Mouse (Mus musculus): Measurements from ENCODE around the gene Arl16. TPM values are rescaled to one million over a fixed set of nuclear protein-coding genes. Genes with fewer than 3 reads are reported as not detected.

The Arl16 gene
- polyA plus RNA-seq, 1 experiment from 2014 or later, result 50.5 TPM

GRCm38 (mm10) chr11:120490291-120491046, 23.1 kb upstream of the Arl16 start:
- peak overlapping the region; percentile 85 for H3K27ac ChIP-seq
- ATAC-seq (ENCODE audit: insufficient number of reproducible peaks, low FRiP score, low TSS enrichment, low read depth), result no peak
- no peak overlapping the region for H3K4me3 ChIP-seq
- H3K27me3 ChIP-seq, result no peaks in the 10 kb centered on the region
- no peaks in the 10 kb centered on the region for H3K9me3 ChIP-seq
- H3K9ac ChIP-seq, result no peak overlapping the region
- H3K36me3 ChIP-seq, result peaks cover 42% of the 10 kb centered on the region
- peaks cover 43% of the 10 kb centered on the region for H3K4me1 ChIP-seq
- 35% methylated on average over 4 of the region's 4 CpGs for WGBS
- H3K4me2 ChIP-seq, result peak overlapping the region; percentile 98; the same call in 1 of the 2 replicates

GRCm38 (mm10) chr11:120489054-120489761, 21.8 kb upstream of the Arl16 start:
- ATAC-seq (ENCODE audit: insufficient number of reproducible peaks, low FRiP score, low TSS enrichment, low read depth), result no peak
- Histone ChIP-seq H3K36me3 (peaks cover 30% of the 10 kb centered on the region), H3K9ac (no peak overlapping the region), H3K4me2 (no peak overlapping the region), H3K9me3 (no peaks in the 10 kb centered on the region), H3K4me1 (peaks cover 47% of the 10 kb centered on the region), H3K4me3 (no peak overlapping the region), H3K27me3 (no peaks in the 10 kb centered on the region), H3K27ac (no peak overlapping the region; the same call in 1 of the 2 replicates)
- WGBS, result 56% methylated on average over 4 of the region's 4 CpGs

- H3K27me3 ChIP-seq, result no peaks in the 10 kb centered on the region
- H3K4me3 ChIP-seq, result no peak overlapping the region
- no peak overlapping the region for H3K27ac ChIP-seq
- no peak overlapping the region for H3K4me2 ChIP-seq
- no peaks in the 10 kb centered on the region for H3K9me3 ChIP-seq
- peaks cover 29% of the 10 kb centered on the region for H3K36me3 ChIP-seq
- no peak overlapping the region for H3K9ac ChIP-seq
- WGBS, result 80% methylated on average over 4 of the region's 4 CpGs
- no peak for ATAC-seq (ENCODE audit: insufficient number of reproducible peaks, low FRiP score, low TSS enrichment, low read depth)
- peaks cover 49% of the 10 kb centered on the region for H3K4me1 ChIP-seq
Observed at GRCm38 (mm10) chr11:120488516-120488915, 21.1 kb upstream of the Arl16 start.

GRCm38 (mm10) chr11:120485251-120485650, 17.8 kb upstream of the Arl16 start:
- Histone ChIP-seq H3K4me3 (peak overlapping the region; percentile 80), H3K9ac (peak overlapping the region; percentile 93), H3K4me2 (peak overlapping the region; percentile 71), H3K27me3 (no peaks in the 10 kb centered on the region), H3K36me3 (peaks cover 58% of the 10 kb centered on the region), H3K27ac (0 out of 2 replicates have a peak overlapping the region, but pooled peaks have one; percentile 84), H3K9me3 (no peaks in the 10 kb centered on the region), H3K4me1 (peaks cover 23% of the 10 kb centered on the region)
- no peak for ATAC-seq (ENCODE audit: insufficient number of reproducible peaks, low FRiP score, low TSS enrichment, low read depth)
- 8% methylated on average over 10 of the region's 10 CpGs for WGBS

GRCm38 (mm10) chr11:120484265-120484981, 17.0 kb upstream of the Arl16 start, which contains the start of gene Mrpl12:
Mrpl12 (plus strand) TSS chr11:120484613.
- peak within 1 kb of the TSS; percentile 84 for H3K27ac ChIP-seq
- no peaks in the 10 kb centered on the region for H3K9me3 ChIP-seq
- peak within 1 kb of the TSS; percentile 80 for H3K4me3 ChIP-seq
- no peaks in the 10 kb centered on the region for H3K27me3 ChIP-seq
- under 1% methylated on average over 60 of the region's 60 CpGs for WGBS
- H3K36me3 ChIP-seq, result peaks cover 65% of the 10 kb centered on the region
- H3K4me1 ChIP-seq, result peaks cover 19% of the 10 kb centered on the region
- H3K9ac ChIP-seq, result peak within 1 kb of the TSS; percentile 93
- ATAC-seq (ENCODE audit: insufficient number of reproducible peaks, low FRiP score, low TSS enrichment, low read depth), result peak; percentile 91
- peak within 1 kb of the TSS; percentile 71 for H3K4me2 ChIP-seq

- WGBS, result 86% methylated on average over 7 of the region's 7 CpGs
- Histone ChIP-seq H3K36me3 (peaks cover 67% of the 10 kb centered on the region), H3K27ac (peak overlapping the region; percentile 84; the same call in 1 of the 2 replicates), H3K4me2 (peak overlapping the region; percentile 71; the same call in 1 of the 2 replicates), H3K4me1 (peaks cover 17% of the 10 kb centered on the region), H3K27me3 (no peaks in the 10 kb centered on the region), H3K9me3 (no peaks in the 10 kb centered on the region), H3K9ac (0 out of 2 replicates have a peak overlapping the region, but pooled peaks have one; percentile 45), H3K4me3 (peak overlapping the region; percentile 80)
- no peak for ATAC-seq (ENCODE audit: insufficient number of reproducible peaks, low FRiP score, low TSS enrichment, low read depth)
Observed at GRCm38 (mm10) chr11:120483448-120483934, 16.1 kb upstream of the Arl16 start.

- Histone ChIP-seq H3K36me3 (peaks cover 76% of the 10 kb centered on the region), H3K4me1 (peaks cover 10% of the 10 kb centered on the region), H3K27ac (no peak overlapping the region), H3K4me2 (no peak overlapping the region), H3K4me3 (no peak overlapping the region), H3K9me3 (no peaks in the 10 kb centered on the region), H3K27me3 (no peaks in the 10 kb centered on the region), H3K9ac (no peak overlapping the region)
- 95% methylated on average over 6 of the region's 6 CpGs for WGBS
- no peak for ATAC-seq (ENCODE audit: insufficient number of reproducible peaks, low FRiP score, low TSS enrichment, low read depth)
Observed at GRCm38 (mm10) chr11:120472052-120472451, 4.6 kb upstream of the Arl16 start.

GRCm38 (mm10) chr11:120467736-120468092, 307 bp upstream of the Arl16 start:
- ATAC-seq (ENCODE audit: insufficient number of reproducible peaks, low FRiP score, low TSS enrichment, low read depth), result peak; percentile 31
- Histone ChIP-seq H3K27ac (peak overlapping the region; percentile 47; the same call in 1 of the 2 replicates), H3K9ac (peak overlapping the region; percentile 94)

GRCm38 (mm10) chr11:120465521-120465920, 1.9 kb downstream of the Arl16 start:
- Histone ChIP-seq H3K4me2 (0 out of 2 replicates have a peak overlapping the region, but pooled peaks have one; percentile 89), H3K4me3 (peak overlapping the region; percentile 100; the same call in 1 of the 2 replicates), H3K27me3 (no peaks in the 10 kb centered on the region), H3K9me3 (no peaks in the 10 kb centered on the region), H3K27ac (no peak overlapping the region), H3K36me3 (peaks cover 61% of the 10 kb centered on the region), H3K4me1 (peaks cover 25% of the 10 kb centered on the region), H3K9ac (no peak overlapping the region)
- ATAC-seq (ENCODE audit: insufficient number of reproducible peaks, low FRiP score, low TSS enrichment, low read depth), result no peak
- WGBS, result 75% methylated on average over 4 of the region's 4 CpGs

More at GRCm38 (mm10) chr11:120467736-120468092, 307 bp upstream of the Arl16 start:
- Histone ChIP-seq H3K9me3 (no peaks in the 10 kb centered on the region), H3K4me2 (peak overlapping the region; percentile 80), H3K27me3 (no peaks in the 10 kb centered on the region), H3K36me3 (peaks cover 63% of the 10 kb centered on the region), H3K4me3 (peak overlapping the region; percentile 100), H3K4me1 (peaks cover 25% of the 10 kb centered on the region)
- WGBS, result under 1% methylated on average over 33 of the region's 33 CpGs

- H3K4me3 ChIP-seq, result no peak overlapping the region
- H3K9ac ChIP-seq, result no peak overlapping the region
- ATAC-seq (ENCODE audit: insufficient number of reproducible peaks, low FRiP score, low TSS enrichment, low read depth), result no peak
- H3K36me3 ChIP-seq, result peaks cover 56% of the 10 kb centered on the region
- 81% methylated on average over 5 of the region's 5 CpGs for WGBS
- no peak overlapping the region for H3K4me2 ChIP-seq
- no peak overlapping the region for H3K27ac ChIP-seq
- no peaks in the 10 kb centered on the region for H3K27me3 ChIP-seq
- no peaks in the 10 kb centered on the region for H3K9me3 ChIP-seq
- peaks cover 28% of the 10 kb centered on the region for H3K4me1 ChIP-seq
Observed at GRCm38 (mm10) chr11:120464365-120464764, 3.0 kb downstream of the Arl16 start.

- WGBS, result 85% methylated on average over 2 of the region's 2 CpGs
- no peak for ATAC-seq (ENCODE audit: insufficient number of reproducible peaks, low FRiP score, low TSS enrichment, low read depth)
- H3K36me3 ChIP-seq, result peaks cover 52% of the 10 kb centered on the region
- no peak overlapping the region for H3K9ac ChIP-seq
- peaks cover 33% of the 10 kb centered on the region for H3K4me1 ChIP-seq
- H3K4me2 ChIP-seq, result no peak overlapping the region
- no peaks in the 10 kb centered on the region for H3K27me3 ChIP-seq
- no peak overlapping the region for H3K27ac ChIP-seq
- no peaks in the 10 kb centered on the region for H3K9me3 ChIP-seq
- no peak overlapping the region for H3K4me3 ChIP-seq
Observed at GRCm38 (mm10) chr11:120463536-120463935, 3.9 kb downstream of the Arl16 start.
